Mouse (Mus musculus) liver, embryonic 11.5 days (tissue): ENCODE data around the gene Ddah2. TPM values are rescaled to one million over a fixed set of nuclear protein-coding genes. Genes with fewer than 3 reads are reported as not detected.

ENCODE experiments used
- ATAC-seq: fragments of 200-750 bp; cut with Nextera tagmentation; replicated peaks from 2 replicates; pipeline ENCODE4 v1.8.0; 2017; ENCODE audit warnings: moderate number of reproducible peaks, mild to moderate bottlenecking, moderate TSS enrichment, moderate library complexity; ENCODE audit not compliant: low FRiP score
- DNase-seq: peaks from one replicate; pipeline ENCODE4 v3.0.0-alpha.2; 2017; ENCODE audit warnings: low spot score
- H3K27ac ChIP-seq: fragments of 300-500 bp; sonication (generic); 2 replicates; pipeline ENCODE4 v1.5.1; 2014; ENCODE audit warnings: mild to moderate bottlenecking, low read depth, low read length, control low read depth
- H3K27me3 ChIP-seq: fragments of 300-500 bp; sonication (generic); replicated peaks from 2 replicates; pipeline ENCODE4 v1.6.1; 2014; ENCODE audit warnings: low read length, mixed read lengths; ENCODE audit not compliant: control insufficient read depth, insufficient read depth
- H3K36me3 ChIP-seq: fragments of 300-500 bp; sonication (generic); 2 replicates; pipeline ENCODE4 v1.6.1; 2014; ENCODE audit warnings: mild to moderate bottlenecking, low read length, moderate library complexity, mixed read lengths; ENCODE audit not compliant: control insufficient read depth, insufficient read depth
- H3K4me1 ChIP-seq: fragments of 300-500 bp; sonication (generic); replicated peaks from 2 replicates; pipeline ENCODE4 v1.6.1; 2014; ENCODE audit warnings: low read length, mixed read lengths; ENCODE audit not compliant: control insufficient read depth, insufficient read depth
- H3K4me2 ChIP-seq: fragments of 300-500 bp; sonication (generic); 2 replicates; pipeline ENCODE4 v1.6.1; 2014; ENCODE audit warnings: mild to moderate bottlenecking, control low read depth, moderate library complexity
- H3K4me3 ChIP-seq: fragments of 300-500 bp; sonication (generic); 2 replicates; pipeline ENCODE4 v1.5.1; 2014; ENCODE audit warnings: low read depth, low read length, control low read depth
- H3K9ac ChIP-seq: fragments of 300-500 bp; sonication (generic); 2 replicates; pipeline ENCODE4 v1.6.1; 2014; ENCODE audit warnings: low read depth, low read length, control low read depth
- H3K9me3 ChIP-seq: fragments of 300-500 bp; sonication (generic); 2 replicates; pipeline ENCODE4 v1.6.1; 2016; ENCODE audit warnings: low read length, inconsistent platforms, mixed read lengths; ENCODE audit not compliant: control insufficient read depth
- WGBS: fragments of 180-500 bp; shearing (Covaris S2); extraction: QIAGEN DNeasy Blood & Tissue Kit; methylation state at CpG from one replicate; pipeline ENCODE4 v1.1.7; 2014; 5-methylcytosine and 5-hydroxymethylcytosine counted together
- polyA plus RNA-seq: library from polyadenylated mRNA; unstranded; fragments of >200 nt; fragmentation: Nextera tagmentation; extraction: Ambion mirVana; gene quantifications from 2 replicates; pipeline ENCODE4 v1.2.1, GENCODE M21; 2014

The Ddah2 gene
- polyA plus RNA-seq, 1 experiment from 2014 or later, result 132 TPM

GRCm38 (mm10) chr17:35052271-35052798 lies 6.5 kb upstream of the Ddah2 start:
- WGBS, result 77% methylated on average over 12 of the region's 12 CpGs

GRCm38 (mm10) chr17:35055691-35056495 lies 2.9 kb upstream of the Ddah2 start:
- Histone ChIP-seq H3K9me3 (no peaks in the 10 kb centered on the region), H3K36me3 (peaks cover 42% of the 10 kb centered on the region), H3K4me1 (peaks cover 47% of the 10 kb centered on the region), H3K4me2 (no peak overlapping the region; the same call in 1 of the 2 replicates), H3K9ac (no peak overlapping the region), H3K4me3 (no peak overlapping the region), H3K27ac (peak overlapping the region; percentile 32; the same call in 1 of the 2 replicates), H3K27me3 (no peaks in the 10 kb centered on the region)
- WGBS, result 86% methylated on average over 7 of the region's 7 CpGs
- DNase-seq, result no peak
- ATAC-seq, result no peak

More at GRCm38 (mm10) chr17:35052271-35052798, 6.5 kb upstream of the Ddah2 start:
- Histone ChIP-seq H3K4me1 (peaks cover 46% of the 10 kb centered on the region), H3K4me3 (peak overlapping the region; percentile 81), H3K4me2 (peak overlapping the region; percentile 99), H3K9me3 (no peaks in the 10 kb centered on the region), H3K27ac (peak overlapping the region; percentile 87; the same call in 1 of the 2 replicates), H3K27me3 (no peaks in the 10 kb centered on the region), H3K36me3 (peaks cover 37% of the 10 kb centered on the region), H3K9ac (peak overlapping the region; percentile 86)
- ATAC-seq, result no peak
- no peak for DNase-seq

GRCm38 (mm10) chr17:35057090-35057489 lies 1.7 kb upstream of the Ddah2 start:
- H3K4me2 ChIP-seq, result no peak overlapping the region
- H3K4me1 ChIP-seq, result peaks cover 48% of the 10 kb centered on the region
- 49% methylated on average over 3 of the region's 3 CpGs for WGBS
- H3K9ac ChIP-seq, result no peak overlapping the region
- no peaks in the 10 kb centered on the region for H3K27me3 ChIP-seq
- H3K9me3 ChIP-seq, result no peaks in the 10 kb centered on the region
- H3K27ac ChIP-seq, result peak overlapping the region; percentile 45; the same call in 1 of the 2 replicates
- H3K36me3 ChIP-seq, result peaks cover 50% of the 10 kb centered on the region
- H3K4me3 ChIP-seq, result no peak overlapping the region
- DNase-seq (no peak), ATAC-seq (no peak)

GRCm38 (mm10) chr17:35058316-35058715 lies 519 bp upstream of the Ddah2 start:
- H3K4me3 ChIP-seq, result peak overlapping the region; percentile 64; the same call in 1 of the 2 replicates
- H3K4me2 ChIP-seq, result peak overlapping the region; percentile 84
- 70% methylated on average over 9 of the region's 9 CpGs for WGBS
- no peak overlapping the region for H3K27ac ChIP-seq
- H3K27me3 ChIP-seq, result no peaks in the 10 kb centered on the region
- no peak for ATAC-seq
- no peak for DNase-seq
- peaks cover 42% of the 10 kb centered on the region for H3K36me3 ChIP-seq
- peaks cover 39% of the 10 kb centered on the region for H3K4me1 ChIP-seq
- no peak overlapping the region for H3K9ac ChIP-seq
- H3K9me3 ChIP-seq, result no peaks in the 10 kb centered on the region

GRCm38 (mm10) chr17:35060071-35060470 lies 1.2 kb downstream of the Ddah2 start:
- H3K27me3 ChIP-seq, result peaks cover 11% of the 10 kb centered on the region
- DNase-seq (no peak), ATAC-seq (no peak)
- H3K36me3 ChIP-seq, result peaks cover 29% of the 10 kb centered on the region
- WGBS, result 43% methylated on average over 14 of the region's 14 CpGs
- peak overlapping the region; percentile 64 for H3K4me3 ChIP-seq
- H3K9me3 ChIP-seq, result no peaks in the 10 kb centered on the region
- peak overlapping the region; percentile 84 for H3K4me2 ChIP-seq
- peak overlapping the region; percentile 65; the same call in 1 of the 2 replicates for H3K9ac ChIP-seq
- H3K27ac ChIP-seq, result no peak overlapping the region; the same call in 1 of the 2 replicates
- peaks cover 46% of the 10 kb centered on the region for H3K4me1 ChIP-seq

- H3K27me3 ChIP-seq, result peaks cover 17% of the 10 kb centered on the region
- ATAC-seq (no peak), DNase-seq (no peak)
- H3K4me3 ChIP-seq, result peak overlapping the region; percentile 64; the same call in 1 of the 2 replicates
- H3K4me2 ChIP-seq, result peak overlapping the region; percentile 84
- no peak overlapping the region for H3K9ac ChIP-seq
- peaks cover 51% of the 10 kb centered on the region for H3K4me1 ChIP-seq
- peaks cover 24% of the 10 kb centered on the region for H3K36me3 ChIP-seq
- no peaks in the 10 kb centered on the region for H3K9me3 ChIP-seq
- 65% methylated on average over 22 of the region's 22 CpGs for WGBS
- H3K27ac ChIP-seq, result no peak overlapping the region
These were observed 2.0 kb downstream of the Ddah2 start for GRCm38 (mm10) chr17:35060737-35061297.

- peaks cover 19% of the 10 kb centered on the region for H3K36me3 ChIP-seq
These were observed 2.5 kb downstream of the Ddah2 start for GRCm38 (mm10) chr17:35061299-35061698.

GRCm38 (mm10) chr17:35063466-35063865 lies 4.6 kb downstream of the Ddah2 start:
- Histone ChIP-seq H3K27me3 (peaks cover 38% of the 10 kb centered on the region), H3K4me2 (no peak overlapping the region)

More at GRCm38 (mm10) chr17:35061299-35061698, 2.5 kb downstream of the Ddah2 start:
- H3K9ac ChIP-seq, result no peak overlapping the region
- H3K27ac ChIP-seq, result no peak overlapping the region
- no peak overlapping the region for H3K4me3 ChIP-seq
- H3K4me2 ChIP-seq, result no peak overlapping the region
- no peak for DNase-seq
- peaks cover 49% of the 10 kb centered on the region for H3K4me1 ChIP-seq
- 83% methylated on average over 8 of the region's 8 CpGs for WGBS
- ATAC-seq, result no peak
- H3K9me3 ChIP-seq, result no peaks in the 10 kb centered on the region
- H3K27me3 ChIP-seq, result peaks cover 22% of the 10 kb centered on the region

More at GRCm38 (mm10) chr17:35063466-35063865, 4.6 kb downstream of the Ddah2 start:
- no peak for DNase-seq
- H3K4me3 ChIP-seq, result no peak overlapping the region
- ATAC-seq, result no peak
- H3K36me3 ChIP-seq, result peaks cover 12% of the 10 kb centered on the region; the same call in 1 of the 2 replicates
- no peak overlapping the region for H3K27ac ChIP-seq
- no peak overlapping the region for H3K9ac ChIP-seq
- peaks cover 34% of the 10 kb centered on the region for H3K4me1 ChIP-seq
- WGBS, result 85% methylated on average over 3 of the region's 3 CpGs
- H3K9me3 ChIP-seq, result no peaks in the 10 kb centered on the region
